Mouse (Mus musculus) limb, embryonic 11.5 days (tissue): ENCODE data around the gene Nup62. TPM values are rescaled to one million over a fixed set of nuclear protein-coding genes. Genes with fewer than 3 reads are reported as not detected.

Source experiments
- ATAC-seq: fragments of 200-750 bp; cut with Nextera tagmentation; 2 replicates; pipeline ENCODE4 v1.8.0; 2017; ENCODE audit warnings: low read depth; ENCODE audit not compliant: insufficient number of reproducible peaks, low FRiP score, low TSS enrichment
- DNase-seq: peaks from one replicate; pipeline ENCODE4 v3.0.0-alpha.2; 2015; ENCODE audit warnings: low spot score
- H3K27ac ChIP-seq: fragments of 300-500 bp; sonication (generic); replicated peaks from 2 replicates; pipeline ENCODE4 v1.5.1; 2014; ENCODE audit warnings: low read depth, mild to moderate bottlenecking, low read length
- H3K27me3 ChIP-seq: fragments of 300-500 bp; sonication (generic); 2 replicates; pipeline ENCODE4 v1.6.1; 2014; ENCODE audit warnings: mild to moderate bottlenecking, low read length, mixed read lengths; ENCODE audit not compliant: control insufficient read depth, insufficient read depth
- H3K36me3 ChIP-seq: fragments of 300-500 bp; sonication (generic); 2 replicates; pipeline ENCODE4 v1.6.1; 2014; ENCODE audit warnings: mild to moderate bottlenecking, low read length, moderate library complexity, mixed read lengths; ENCODE audit not compliant: control insufficient read depth, insufficient read depth
- H3K4me1 ChIP-seq: fragments of 300-500 bp; sonication (generic); 2 replicates; pipeline ENCODE4 v1.6.1; 2014; ENCODE audit warnings: low read length, mixed read lengths; ENCODE audit not compliant: control insufficient read depth, insufficient read depth
- H3K4me2 ChIP-seq: fragments of 300-500 bp; sonication (generic); 2 replicates; pipeline ENCODE4 v1.6.1; 2014; ENCODE audit warnings: low read depth, mild to moderate bottlenecking, moderate library complexity; ENCODE audit not compliant: severe bottlenecking
- H3K4me3 ChIP-seq: fragments of 300-500 bp; sonication (generic); 2 replicates; pipeline ENCODE4 v1.5.1; 2014; ENCODE audit warnings: low read depth, low read length
- H3K9ac ChIP-seq: fragments of 300-500 bp; sonication (generic); 2 replicates; pipeline ENCODE4 v1.6.1; 2014; ENCODE audit warnings: mild to moderate bottlenecking, low read length
- H3K9me3 ChIP-seq: fragments of 300-500 bp; sonication (generic); 2 replicates; pipeline ENCODE4 v1.6.1; 2016; ENCODE audit warnings: low read length; ENCODE audit not compliant: control insufficient read depth
- WGBS: fragments of 180-500 bp; shearing (Covaris S2); extraction: QIAGEN DNeasy Blood & Tissue Kit; methylation state at CpG from one replicate; pipeline ENCODE4 v1.1.7; 2014; 5-methylcytosine and 5-hydroxymethylcytosine counted together
- polyA plus RNA-seq: library from polyadenylated mRNA; unstranded; fragments of >200 nt; fragmentation: Nextera tagmentation; extraction: Ambion mirVana; gene quantifications from 2 replicates; pipeline ENCODE4 v1.2.1, GENCODE M21; 2014

Gene Nup62
- polyA plus RNA-seq, 1 experiment from 2014 or later, result 81.7 TPM

DNA sequence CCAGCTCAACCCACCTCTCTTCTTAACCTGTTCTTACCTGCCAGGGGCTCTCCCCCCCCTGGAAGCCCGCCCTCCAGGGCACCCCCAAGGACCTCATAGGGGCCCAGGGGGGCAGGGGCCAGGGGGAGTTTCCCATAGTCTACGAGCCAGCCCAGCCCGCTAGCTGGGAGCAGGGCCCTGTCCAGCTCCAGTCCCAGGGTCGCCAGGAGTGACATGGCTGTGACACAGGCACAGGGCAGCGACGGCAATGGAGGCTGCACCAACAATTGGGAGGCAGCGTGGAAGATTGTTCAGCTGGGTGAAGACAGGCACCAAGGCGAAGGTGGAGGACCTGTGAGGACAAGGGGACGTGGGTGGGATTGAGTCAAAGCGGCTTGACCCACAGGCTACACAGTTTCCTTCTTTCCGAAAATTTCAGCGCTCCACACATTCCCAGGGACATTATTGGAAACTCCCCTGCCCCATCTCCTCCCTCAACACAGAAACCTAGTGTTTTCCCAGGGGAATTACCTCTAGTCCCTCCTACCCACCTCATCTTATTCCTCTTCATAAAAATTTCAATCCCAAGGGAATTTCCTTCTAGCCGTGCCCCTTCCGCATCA, 835 bp upstream of the Nup62 start:
- Histone ChIP-seq H3K27ac (peak overlapping the region; percentile 25; the same call in 1 of the 2 replicates), H3K4me3 (peak overlapping the region; percentile 81), H3K27me3 (no peaks in the 10 kb centered on the region), H3K9ac (peak overlapping the region; percentile 97; the same call in 1 of the 2 replicates), H3K4me1 (peaks cover 23% of the 10 kb centered on the region), H3K36me3 (peaks cover 5% of the 10 kb centered on the region; the same call in 1 of the 2 replicates), H3K4me2 (peak overlapping the region; percentile 90), H3K9me3 (no peaks in the 10 kb centered on the region)
- WGBS, result 33% methylated on average over 14 of the region's 14 CpGs
- DNase-seq (peak; percentile 29), ATAC-seq (no peak)

DNA sequence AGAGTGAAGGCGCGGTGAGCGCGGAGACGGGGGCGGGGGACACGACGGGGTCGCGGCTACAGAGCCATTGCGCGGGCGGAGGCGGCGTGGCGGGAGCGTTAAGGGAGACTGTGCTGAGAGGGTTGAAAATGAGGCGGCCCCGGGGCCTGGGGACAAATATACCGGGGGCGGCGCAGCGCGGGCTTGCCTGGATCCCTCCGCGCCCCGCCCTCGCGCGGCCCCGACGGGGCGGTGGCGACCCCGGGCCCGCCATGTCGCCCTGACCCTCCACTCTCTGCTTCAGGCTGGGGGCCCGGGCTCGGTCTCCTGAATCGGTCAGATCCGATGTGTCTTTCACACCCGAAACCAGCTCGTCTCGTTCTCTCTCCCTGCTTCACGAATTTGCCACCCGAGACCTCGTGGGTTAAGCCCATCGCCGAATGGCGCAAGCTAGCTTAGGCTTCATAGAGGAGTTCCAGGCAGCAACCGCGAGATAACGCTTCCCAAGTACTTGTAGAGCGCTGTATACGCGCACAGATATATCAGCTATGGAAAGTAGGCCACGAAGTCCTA, 658 bp downstream of the Nup62 start, which contains the start of gene Atf5:
Gene Atf5 (minus strand): TSS at position 189 of the 552 bp plus-strand sequence.
- under 1% methylated on average over 55 of the region's 57 CpGs for WGBS
- peak within 1 kb of the TSS; percentile 97 for H3K9ac ChIP-seq
- peak; percentile 22; the same call in 1 of the 2 replicates for ATAC-seq
- peak within 1 kb of the TSS; percentile 90 for H3K4me2 ChIP-seq
- DNase-seq, result no peak
- H3K27me3 ChIP-seq, result no peaks in the 10 kb centered on the region
- peaks cover 23% of the 10 kb centered on the region for H3K4me1 ChIP-seq
- no peaks in the 10 kb centered on the region for H3K9me3 ChIP-seq
- peak within 1 kb of the TSS; percentile 95 for H3K27ac ChIP-seq
- H3K36me3 ChIP-seq, result peaks cover 5% of the 10 kb centered on the region; the same call in 1 of the 2 replicates
- peak within 1 kb of the TSS; percentile 81 for H3K4me3 ChIP-seq

DNA sequence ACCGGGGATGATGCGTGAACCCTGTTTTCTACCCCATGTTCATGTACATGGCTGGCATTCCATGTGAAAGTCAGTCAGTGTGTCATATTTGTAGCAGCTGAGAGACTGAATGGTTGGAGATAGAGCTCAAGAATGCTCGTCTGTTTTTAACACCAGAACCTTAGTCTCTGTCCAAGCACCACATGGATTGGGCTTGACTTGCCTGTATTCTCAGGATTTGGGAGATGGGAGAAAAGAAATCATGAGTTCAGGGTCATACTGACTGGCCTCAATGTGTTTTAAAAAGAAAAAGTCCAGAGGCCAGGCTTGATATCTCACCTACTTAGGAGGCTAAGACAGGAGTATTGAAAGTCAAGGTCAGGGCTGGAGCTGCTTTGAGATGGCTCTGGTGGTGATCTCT, 1.6 kb downstream of the Nup62 start:
- Histone ChIP-seq H3K4me1 (peaks cover 23% of the 10 kb centered on the region), H3K4me3 (peak overlapping the region; percentile 81), H3K27me3 (no peaks in the 10 kb centered on the region), H3K9me3 (no peaks in the 10 kb centered on the region), H3K36me3 (peaks cover 5% of the 10 kb centered on the region; the same call in 1 of the 2 replicates), H3K4me2 (peak overlapping the region; percentile 90), H3K27ac (no peak overlapping the region; the same call in 1 of the 2 replicates), H3K9ac (peak overlapping the region; percentile 97)
- no peak for DNase-seq
- ATAC-seq, result no peak
- 35% methylated on average over 3 of the region's 3 CpGs for WGBS

DNA sequence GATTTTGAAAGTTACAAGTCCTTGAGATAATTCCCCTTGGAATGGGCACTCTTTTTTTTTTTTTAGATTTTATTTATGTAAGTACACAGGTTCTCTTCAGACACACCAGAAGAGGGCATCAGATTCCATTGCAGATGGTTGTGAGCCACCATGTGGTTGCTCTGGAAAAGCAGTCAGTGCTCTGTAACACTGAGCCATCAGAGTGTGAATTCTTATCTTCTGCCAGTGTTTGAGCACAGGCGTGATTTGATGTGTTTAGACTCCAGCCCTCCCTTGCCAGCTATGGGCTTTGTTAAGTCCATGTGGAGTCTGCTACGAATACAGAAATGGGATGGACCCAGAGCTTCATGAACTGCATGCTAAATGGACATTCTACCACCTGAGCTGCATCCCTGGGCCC, 2.3 kb downstream of the Nup62 start:
- Histone ChIP-seq H3K9me3 (no peaks in the 10 kb centered on the region), H3K4me3 (peak overlapping the region; percentile 16), H3K4me1 (peaks cover 23% of the 10 kb centered on the region), H3K4me2 (peak overlapping the region; percentile 90), H3K27me3 (no peaks in the 10 kb centered on the region), H3K9ac (no peak overlapping the region), H3K36me3 (peaks cover 5% of the 10 kb centered on the region; the same call in 1 of the 2 replicates), H3K27ac (no peak overlapping the region)
- ATAC-seq (no peak), DNase-seq (peak; percentile 22)
- 61% methylated on average over 2 of the region's 2 CpGs for WGBS

DNA sequence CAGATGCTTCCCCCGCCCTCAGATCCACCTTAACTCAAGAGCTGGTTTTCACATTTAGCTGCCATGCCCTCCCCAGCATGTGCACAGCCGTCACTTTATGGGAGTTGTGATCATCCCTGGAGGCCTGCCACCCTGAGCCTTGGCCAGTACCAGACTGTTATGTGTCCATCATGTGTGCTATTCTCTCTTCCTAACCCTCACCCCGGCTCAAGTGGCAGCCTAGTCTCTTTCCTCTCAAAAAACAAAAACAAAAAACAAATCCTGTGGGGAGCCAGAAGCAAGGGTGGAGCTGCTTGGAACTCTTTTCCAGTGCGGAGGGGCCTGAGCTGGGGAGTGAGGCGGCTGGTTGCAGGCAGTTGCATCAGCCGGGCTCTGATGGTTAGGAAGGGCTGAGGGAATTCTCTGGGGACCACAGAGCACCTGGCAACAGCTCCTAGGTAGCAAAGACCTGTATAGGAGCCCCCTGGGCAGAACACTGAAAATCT, 2.9 kb downstream of the Nup62 start:
- peak overlapping the region; percentile 17; the same call in 1 of the 2 replicates for H3K27ac ChIP-seq
- no peaks in the 10 kb centered on the region for H3K27me3 ChIP-seq
- no peaks in the 10 kb centered on the region for H3K9me3 ChIP-seq
- no peak for ATAC-seq
- peaks cover 23% of the 10 kb centered on the region for H3K4me1 ChIP-seq
- 59% methylated on average over 6 of the region's 6 CpGs for WGBS
- H3K4me2 ChIP-seq, result peak overlapping the region; percentile 90
- H3K36me3 ChIP-seq, result peaks cover 5% of the 10 kb centered on the region; the same call in 1 of the 2 replicates
- H3K4me3 ChIP-seq, result peak overlapping the region; percentile 15
- DNase-seq, result peak; percentile 22
- H3K9ac ChIP-seq, result peak overlapping the region; percentile 48; the same call in 1 of the 2 replicates

DNA sequence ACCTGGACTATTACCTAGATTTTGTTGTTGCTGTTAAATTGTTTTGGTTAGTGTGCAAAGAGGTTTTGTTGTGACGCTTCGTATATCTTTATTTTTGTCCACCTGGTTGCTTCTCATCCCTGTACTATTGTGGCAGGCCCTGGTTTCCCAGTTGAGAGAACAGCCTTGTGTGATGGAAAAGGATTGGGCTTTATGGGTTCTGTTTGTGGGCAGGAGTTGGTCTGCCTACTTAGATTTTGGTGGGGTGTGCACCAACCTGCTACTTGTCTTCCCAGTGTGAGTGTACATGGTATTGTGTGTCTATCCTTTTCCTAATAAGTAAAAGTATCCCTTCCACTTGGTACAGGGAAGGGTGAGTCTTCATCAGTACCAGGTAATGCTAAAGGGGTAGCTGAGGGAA, 3.5 kb downstream of the Nup62 start:
- DNase-seq (no peak), ATAC-seq (no peak)
- peaks cover 2% of the 10 kb centered on the region; the same call in 1 of the 2 replicates for H3K36me3 ChIP-seq
- H3K27ac ChIP-seq, result no peak overlapping the region
- H3K27me3 ChIP-seq, result no peaks in the 10 kb centered on the region
- H3K4me3 ChIP-seq, result no peak overlapping the region
- WGBS, result 91% methylated on average over 2 of the region's 2 CpGs
- peaks cover 23% of the 10 kb centered on the region for H3K4me1 ChIP-seq
- H3K4me2 ChIP-seq, result peak overlapping the region; percentile 90
- H3K9ac ChIP-seq, result no peak overlapping the region
- no peaks in the 10 kb centered on the region for H3K9me3 ChIP-seq

DNA sequence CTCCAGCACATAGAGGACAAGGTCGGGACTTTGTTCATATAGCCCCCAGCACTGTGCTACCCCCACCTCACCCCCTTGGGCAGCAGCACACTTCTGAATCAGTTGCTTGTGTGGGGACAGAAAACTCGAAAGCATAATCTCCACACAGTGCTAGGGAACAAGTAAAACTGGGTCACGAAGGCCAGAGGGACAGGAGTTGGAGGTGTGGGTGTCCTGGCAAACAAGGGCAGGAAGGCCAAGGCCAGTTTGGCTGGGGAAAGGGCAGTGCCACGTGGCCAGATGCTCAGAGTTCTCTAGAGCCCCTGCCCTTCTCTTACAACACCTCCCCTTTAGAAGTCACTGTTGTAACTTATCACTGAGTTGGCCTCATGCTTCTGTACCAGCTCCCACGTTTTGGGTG, 4.0 kb downstream of the Nup62 start:
- no peaks in the 10 kb centered on the region for H3K9me3 ChIP-seq
- H3K27me3 ChIP-seq, result no peaks in the 10 kb centered on the region
- H3K27ac ChIP-seq, result no peak overlapping the region
- no peak overlapping the region for H3K4me2 ChIP-seq
- peaks cover 23% of the 10 kb centered on the region for H3K4me1 ChIP-seq
- DNase-seq, result no peak
- ATAC-seq, result no peak
- H3K36me3 ChIP-seq, result peaks cover 2% of the 10 kb centered on the region; the same call in 1 of the 2 replicates
- no peak overlapping the region for H3K4me3 ChIP-seq
- WGBS, result 75% methylated on average over 5 of the region's 5 CpGs
- no peak overlapping the region for H3K9ac ChIP-seq

DNA sequence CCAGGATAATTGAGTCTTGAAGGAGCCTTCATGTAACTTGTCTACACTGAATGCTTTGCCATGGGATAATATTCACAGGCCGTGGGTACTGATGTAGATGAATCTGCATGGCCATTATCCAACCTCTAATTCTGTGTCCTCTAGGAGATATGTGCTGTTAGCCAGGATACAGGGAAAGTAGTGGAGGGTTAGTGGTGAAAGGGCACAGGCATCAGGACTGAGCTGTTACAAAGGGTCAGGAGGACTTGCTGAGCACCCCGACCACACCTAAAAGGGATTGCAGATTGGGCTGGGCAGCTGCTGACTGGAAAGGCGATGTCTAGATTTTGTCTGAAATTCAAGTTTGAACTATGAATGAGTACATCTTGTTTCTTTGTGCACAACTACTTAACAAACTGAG, 4.6 kb downstream of the Nup62 start:
- ATAC-seq (no peak), DNase-seq (peak; percentile 14)
- H3K4me3 ChIP-seq, result no peak overlapping the region
- H3K27me3 ChIP-seq, result no peaks in the 10 kb centered on the region
- no peak overlapping the region for H3K27ac ChIP-seq
- no peak overlapping the region for H3K9ac ChIP-seq
- 93% methylated on average over 3 of the region's 3 CpGs for WGBS
- H3K4me1 ChIP-seq, result peaks cover 23% of the 10 kb centered on the region
- peaks cover 2% of the 10 kb centered on the region; the same call in 1 of the 2 replicates for H3K36me3 ChIP-seq
- no peaks in the 10 kb centered on the region for H3K9me3 ChIP-seq
- H3K4me2 ChIP-seq, result no peak overlapping the region
